In genomic region chr16:72939862-72940261, GRCm38 (mm10) we compare ENCODE assay signal across 24 mouse cellular contexts.
DNase-seq lines count a peak whose midpoint lies in the region; ATAC-seq and TF ChIP-seq lines count a peak whose summit lies in the region.
"Had no signal": no experiment of that assay in that cellular context is flagged by ENCODE, and none has a peak within 500 bp of the region (broad histone marks: within the 10 kb centered on the region; RNA-seq: fewer than 3 reads in every experiment).

No protein-coding gene starts in this region.

- TF ChIP-seq POLR2A in heart, adult 2 months (IDR thresholded peaks at IDR 0.05; ENCODE audit: insufficient read depth, low read depth, low read length), result no peak

- H3K27ac ChIP-seq in heart, adult 2 months, result no peak overlapping the region
- peak overlapping the region; percentile 5; the same call in 1 of the 2 replicates for H3K27ac ChIP-seq in hindbrain, embryonic 12.5 days
- no peak overlapping the region for H3K27ac ChIP-seq in hindbrain, embryonic 16.5 days (ENCODE audit: low read depth, low read length)
- H3K27ac ChIP-seq in midbrain, embryonic 15.5 days, result no peak overlapping the region
- H3K27ac ChIP-seq in midbrain, embryonic 10.5 days (replicated peaks), result no peak overlapping the region
- H3K27ac ChIP-seq in neural tube, embryonic 14.5 days (ENCODE audit: low read depth, low read length), result no peak overlapping the region
- H3K27ac ChIP-seq in neural tube, embryonic 15.5 days (replicated peaks), result no peak overlapping the region
- H3K27ac ChIP-seq: embryonic facial prominence, embryonic 10.5 days; embryonic facial prominence, embryonic 12.5 days; forebrain, embryonic 13.5 days had no signal

- TF ChIP-seq EP300 in heart, adult 2 months (IDR thresholded peaks at IDR 0.05; ENCODE audit: insufficient read depth, low read depth, low read length), result no peak

- no peaks in the 10 kb centered on the region for H3K9me3 ChIP-seq in hindbrain, embryonic 12.5 days (replicated peaks)
- H3K9me3 ChIP-seq in hindbrain, embryonic 16.5 days (ENCODE audit: control insufficient read depth, low read length), result no peaks in the 10 kb centered on the region
- no peaks in the 10 kb centered on the region for H3K9me3 ChIP-seq in midbrain, embryonic 15.5 days
- H3K9me3 ChIP-seq in midbrain, embryonic 10.5 days (replicated peaks), result no peaks in the 10 kb centered on the region
- H3K9me3 ChIP-seq in neural tube, embryonic 14.5 days (ENCODE audit: control insufficient read depth, low read length), result no peaks in the 10 kb centered on the region
- H3K9me3 ChIP-seq in neural tube, embryonic 15.5 days (replicated peaks), result no peaks in the 10 kb centered on the region
- H3K9me3 ChIP-seq: embryonic facial prominence, embryonic 10.5 days; embryonic facial prominence, embryonic 12.5 days; forebrain, embryonic 13.5 days had no signal

- no peak for TF ChIP-seq CTCF in heart, adult 2 months (IDR thresholded peaks at IDR 0.05)

- no peak overlapping the region for H3K4me3 ChIP-seq in heart, adult 2 months
- H3K4me3 ChIP-seq in hindbrain, embryonic 12.5 days, result no peak overlapping the region
- H3K4me3 ChIP-seq in hindbrain, embryonic 16.5 days (ENCODE audit: low read length), result no peak overlapping the region
- H3K4me3 ChIP-seq in midbrain, embryonic 15.5 days, result no peak overlapping the region
- H3K4me3 ChIP-seq in midbrain, embryonic 10.5 days, result no peak overlapping the region
- no peak overlapping the region for H3K4me3 ChIP-seq in neural tube, embryonic 14.5 days (ENCODE audit: low read depth, low read length)
- no peak overlapping the region for H3K4me3 ChIP-seq in neural tube, embryonic 15.5 days (replicated peaks)
- H3K4me3 ChIP-seq: embryonic facial prominence, embryonic 10.5 days; embryonic facial prominence, embryonic 12.5 days; forebrain, embryonic 13.5 days had no signal

- peak; percentile 46 for DNase-seq in heart, adult 11 months
- DNase-seq in heart, adult 2 months, result no peak
- DNase-seq in midbrain, embryonic 10.5 days (ENCODE audit: low spot score), result no peak
- DNase-seq: adrenal gland, adult 8-10 months; adrenal gland, postnatal 14 days; adrenal gland, postnatal 36 days; B cell, adult 2 months; cerebellum, adult 11-12 months; cerebellum, adult 2 months; cerebellum, adult 9-10 months; cerebellum, postnatal 10 days had no signal

- H3K4me2 ChIP-seq in hindbrain, embryonic 12.5 days (replicated peaks), result no peak overlapping the region
- H3K4me2 ChIP-seq in hindbrain, embryonic 16.5 days (ENCODE audit: low read length), result no peak overlapping the region
- no peak overlapping the region for H3K4me2 ChIP-seq in midbrain, embryonic 15.5 days
- H3K4me2 ChIP-seq in neural tube, embryonic 14.5 days (ENCODE audit: low read depth, low read length), result no peak overlapping the region
- H3K4me2 ChIP-seq in neural tube, embryonic 15.5 days, result no peak overlapping the region
- H3K4me2 ChIP-seq: embryonic facial prominence, embryonic 12.5 days; forebrain, embryonic 13.5 days had no signal

- intact Hi-C loops in heart, adult 2 months (cut with DNase I), result no loop called here

- no peaks in the 10 kb centered on the region for H3K4me1 ChIP-seq in heart, adult 2 months (ENCODE audit: control insufficient read depth, insufficient read depth, low read length)
- H3K4me1 ChIP-seq in hindbrain, embryonic 12.5 days, result peaks cover 15% of the 10 kb centered on the region; the same call in 1 of the 2 replicates
- H3K4me1 ChIP-seq in hindbrain, embryonic 16.5 days (ENCODE audit: control insufficient read depth, insufficient read depth, low read depth, low read length), result no peaks in the 10 kb centered on the region
- H3K4me1 ChIP-seq in midbrain, embryonic 15.5 days, result peaks cover 11% of the 10 kb centered on the region; the same call in 1 of the 2 replicates
- H3K4me1 ChIP-seq in midbrain, embryonic 10.5 days, result peaks cover 8% of the 10 kb centered on the region; the same call in 1 of the 2 replicates
- H3K4me1 ChIP-seq in neural tube, embryonic 14.5 days (ENCODE audit: control insufficient read depth, insufficient read depth, low read length), result peaks cover 3% of the 10 kb centered on the region; the same call in 1 of the 2 replicates
- H3K4me1 ChIP-seq in neural tube, embryonic 15.5 days, result peaks cover 8% of the 10 kb centered on the region; the same call in 1 of the 2 replicates

- ATAC-seq in hindbrain, embryonic 12.5 days (ENCODE audit: low FRiP score), result no peak
- no peak for ATAC-seq in hindbrain, embryonic 16.5 days
- ATAC-seq in midbrain, embryonic 15.5 days (replicated peaks), result peak; percentile 69; the same call in 1 of the 2 replicates
- 0 out of 2 replicates have a peak, but pooled peaks have one; percentile 21 for ATAC-seq in neural tube, embryonic 14.5 days (ENCODE audit: low read depth)
- no peak for ATAC-seq in neural tube, embryonic 15.5 days (ENCODE audit: low FRiP score)
- ATAC-seq: activated CD4-positive, CD25-positive, alpha-beta regulatory T cell, adult 4 months; CD4-positive, CD25-positive, alpha-beta regulatory T cell, adult 4 months; forebrain, embryonic 13.5 days; Patski had no signal

- WGBS in heart, adult 2 months, result 98% methylated on average over 3 of the region's 3 CpGs
- 74% methylated on average over 3 of the region's 3 CpGs for WGBS in hindbrain, embryonic 12.5 days
- WGBS in hindbrain, embryonic 16.5 days, result 65% methylated on average over 3 of the region's 3 CpGs
- 54% methylated on average over 3 of the region's 3 CpGs for WGBS in midbrain, embryonic 15.5 days
- 90% methylated on average over 3 of the region's 3 CpGs for WGBS in midbrain, embryonic 10.5 days
- WGBS in neural tube, embryonic 14.5 days, result 60% methylated on average over 3 of the region's 3 CpGs
- 58% methylated on average over 3 of the region's 3 CpGs for WGBS in neural tube, embryonic 15.5 days

- H3K36me3 ChIP-seq in heart, adult 2 months (ENCODE audit: control insufficient read depth, insufficient read depth, low read length), result no peaks in the 10 kb centered on the region
- no peaks in the 10 kb centered on the region for H3K36me3 ChIP-seq in hindbrain, embryonic 12.5 days
- no peaks in the 10 kb centered on the region for H3K36me3 ChIP-seq in hindbrain, embryonic 16.5 days (ENCODE audit: control insufficient read depth, insufficient read depth, low read length)
- no peaks in the 10 kb centered on the region for H3K36me3 ChIP-seq in midbrain, embryonic 15.5 days (replicated peaks)
- H3K36me3 ChIP-seq in midbrain, embryonic 10.5 days, result no peaks in the 10 kb centered on the region
- H3K36me3 ChIP-seq in neural tube, embryonic 14.5 days (ENCODE audit: control insufficient read depth, insufficient read depth, low read length), result no peaks in the 10 kb centered on the region
- H3K36me3 ChIP-seq in neural tube, embryonic 15.5 days, result no peaks in the 10 kb centered on the region
- H3K36me3 ChIP-seq: embryonic facial prominence, embryonic 10.5 days; embryonic facial prominence, embryonic 12.5 days; G1E had no signal

- H3K27me3 ChIP-seq in heart, adult 2 months (ENCODE audit: control insufficient read depth, insufficient read depth, low read length), result no peaks in the 10 kb centered on the region
- no peaks in the 10 kb centered on the region for H3K27me3 ChIP-seq in hindbrain, embryonic 12.5 days
- no peaks in the 10 kb centered on the region for H3K27me3 ChIP-seq in hindbrain, embryonic 16.5 days (replicated peaks; ENCODE audit: control insufficient read depth, insufficient read depth, low read length)
- H3K27me3 ChIP-seq in midbrain, embryonic 15.5 days (replicated peaks), result no peaks in the 10 kb centered on the region
- no peaks in the 10 kb centered on the region for H3K27me3 ChIP-seq in midbrain, embryonic 10.5 days (ENCODE audit: low read depth, poor library complexity, severe bottlenecking)
- H3K27me3 ChIP-seq in neural tube, embryonic 14.5 days (ENCODE audit: control insufficient read depth, insufficient read depth, low read length), result no peaks in the 10 kb centered on the region
- H3K27me3 ChIP-seq in neural tube, embryonic 15.5 days (replicated peaks), result no peaks in the 10 kb centered on the region
- H3K27me3 ChIP-seq: CH12.LX; embryonic facial prominence, embryonic 12.5 days; forebrain, embryonic 13.5 days; Patski had no signal

- H3K9ac ChIP-seq in heart, adult 2 months (ENCODE audit: low read depth, low read length), result no peak overlapping the region
- no peak overlapping the region for H3K9ac ChIP-seq in hindbrain, embryonic 12.5 days
- H3K9ac ChIP-seq in hindbrain, embryonic 16.5 days (ENCODE audit: low read depth, low read length), result no peak overlapping the region
- H3K9ac ChIP-seq in midbrain, embryonic 15.5 days, result no peak overlapping the region
- H3K9ac ChIP-seq in neural tube, embryonic 14.5 days (replicated peaks; ENCODE audit: low read depth, low read length), result no peak overlapping the region
- no peak overlapping the region for H3K9ac ChIP-seq in neural tube, embryonic 15.5 days (replicated peaks)
- H3K9ac ChIP-seq: embryonic facial prominence, embryonic 12.5 days; forebrain, embryonic 13.5 days had no signal

- H3K79me2 ChIP-seq in heart, adult 2 months (replicated peaks; ENCODE audit: control insufficient read depth, insufficient read depth, low read length), result no peaks in the 10 kb centered on the region

Comparison
In these comparisons a context has a peak if more than half of its experiments do, and no peak if none do; other contexts are left out.
1. ATAC-seq: peak in midbrain, embryonic 15.5 days (single experiment) and neural tube, embryonic 14.5 days (single experiment); none in hindbrain, embryonic 12.5 days (single experiment), hindbrain, embryonic 16.5 days (single experiment) and neural tube, embryonic 15.5 days (single experiment).